Mouse (Mus musculus) adrenal gland, postnatal 4 days (tissue): ENCODE data around the gene Cpne1. TPM values are rescaled to one million over a fixed set of nuclear protein-coding genes. Genes with fewer than 3 reads are reported as not detected.
"Not testable (repeated sequence)": the region's sequence is repeated elsewhere in the genome, so short reads cannot be mapped to it uniquely, and the experiment has no call there.

Experiments used
- DNase-seq, 2 experiments: peaks; one replicate each; pipeline ENCODE4 v3.0.0; 2021 to 2022; ENCODE audit warnings: low spot score in 2 of 2, mixed read lengths in 2 of 2
- long read RNA-seq, 2 experiments: library from polyadenylated mRNA; stranded (forward); transcript quantifications; one replicate each; pipeline ENCODE4 v2.0.0; 2021
- total RNA-seq, 2 experiments: library from RNA; stranded (reverse); gene quantifications; 2 replicates each; pipeline ENCODE4 v1.2.3; 2021

Cpne1 gene
- 10 to 100 TPM; 25.5 to 27.7 TPM for total RNA-seq
- long read RNA-seq, experiment 1, transcript Cpne1-202 (16 exons, 3,441 nt), result major isoform, 6 of 20 reads
- long read RNA-seq, experiment 1, partial matches to known transcripts, result 6 of 20 reads
- long read RNA-seq, experiment 1, other reads (novel, unspliced or antisense), result 8 of 20 reads
- long read RNA-seq, experiment 2, transcript Cpne1-203 (17 exons, 3,492 nt), result minor isoform, 5 of 56 reads
- long read RNA-seq, experiment 2, transcript Cpne1-202 (16 exons, 3,441 nt), result major isoform, 22 of 56 reads
- long read RNA-seq, experiment 2, partial matches to known transcripts, result 18 of 56 reads
- long read RNA-seq, experiment 2, other reads (novel, unspliced or antisense), result 11 of 56 reads

DNA sequence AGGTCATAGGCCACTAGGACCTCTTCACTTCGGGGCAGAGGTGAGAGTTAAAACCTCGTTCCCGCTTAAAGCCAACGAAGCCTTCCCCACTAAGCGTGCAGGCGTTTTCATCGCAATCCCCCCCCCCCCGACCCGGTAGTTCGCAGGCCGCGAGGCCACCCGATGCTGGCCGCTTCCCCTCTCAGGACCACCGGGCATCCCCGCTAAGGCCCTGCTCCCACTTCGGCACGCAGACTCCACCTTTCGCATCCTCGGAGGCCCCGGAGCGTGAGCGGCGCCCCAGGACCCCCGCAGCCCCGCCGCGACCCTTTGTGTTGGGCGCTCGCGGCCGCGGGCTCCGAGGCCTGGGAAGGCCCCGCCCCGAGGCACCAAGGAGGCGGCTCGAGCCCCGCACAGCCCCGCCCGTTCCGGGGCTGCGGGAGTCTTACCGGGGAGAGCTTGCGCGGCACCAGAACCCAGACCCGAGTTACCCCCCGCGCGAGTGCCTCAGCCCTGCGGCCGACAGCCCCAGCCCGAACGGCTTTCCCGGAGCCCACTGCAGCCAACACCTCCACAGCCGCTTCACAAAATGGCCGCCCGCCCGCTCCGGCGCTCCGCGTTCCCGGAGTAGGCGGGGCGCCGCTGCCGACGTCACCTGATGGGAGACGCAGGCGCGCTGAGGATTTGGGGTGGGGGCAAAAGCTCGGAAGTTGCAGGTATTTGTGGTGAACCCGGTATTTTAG lies at the start of gene Cpne1, which contains the start of gene Rbm12:
TSS of gene Cpne1 (minus strand) at position 608 of the 722 bp plus-strand sequence.
TSS of gene Rbm12 (minus strand) at position 621 of the 722 bp plus-strand sequence.
- peak; percentile 83 to 87 for DNase-seq

DNA sequence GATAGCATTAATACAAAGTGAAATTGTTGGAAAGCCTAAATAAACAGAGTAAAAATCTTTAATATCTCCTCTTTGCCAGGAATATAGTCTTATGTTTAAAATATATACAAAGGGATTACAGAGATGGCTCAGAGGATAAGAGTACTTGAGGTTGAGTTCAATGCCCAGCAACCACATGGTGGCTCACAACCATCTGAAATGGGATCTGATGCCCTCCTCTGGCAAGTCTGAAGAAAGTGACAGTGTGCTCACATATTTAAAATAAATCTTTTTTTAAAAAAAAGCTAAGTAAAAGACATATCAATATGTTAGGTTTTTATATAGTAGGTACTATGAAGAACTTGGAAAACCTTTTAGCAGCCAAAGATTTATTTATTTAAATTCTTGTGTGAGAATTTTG lies 39.8 kb upstream of the Cpne1 start:
- DNase-seq, result no peak

DNA sequence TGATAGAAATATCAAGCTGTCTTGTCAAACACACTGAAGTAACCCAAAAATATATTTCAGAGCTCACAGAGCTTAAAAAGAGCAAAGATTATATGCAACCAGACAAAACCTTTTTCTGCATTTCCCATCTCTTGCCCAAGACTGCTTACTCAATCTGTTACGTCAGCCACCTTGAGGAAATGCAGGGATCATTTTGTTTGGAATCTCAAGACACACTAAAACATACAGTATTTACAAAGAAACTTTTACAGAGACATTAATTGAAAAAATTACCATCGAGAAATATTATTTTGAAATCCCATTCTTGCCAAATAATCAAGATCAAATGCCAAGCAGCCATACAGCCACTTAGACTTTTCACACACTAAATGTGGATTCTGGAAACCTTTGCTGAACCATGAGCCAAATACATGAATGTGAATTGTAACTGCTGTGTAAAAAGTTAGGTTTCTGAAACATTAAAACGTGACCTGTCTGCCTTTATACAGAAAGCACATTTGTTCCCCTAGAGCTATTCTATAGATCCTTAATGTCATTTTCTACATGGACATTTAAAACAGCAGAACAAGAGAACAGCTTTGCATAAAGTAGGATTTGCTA lies 35.7 kb upstream of the Cpne1 start:
- DNase-seq, result no peak

DNA sequence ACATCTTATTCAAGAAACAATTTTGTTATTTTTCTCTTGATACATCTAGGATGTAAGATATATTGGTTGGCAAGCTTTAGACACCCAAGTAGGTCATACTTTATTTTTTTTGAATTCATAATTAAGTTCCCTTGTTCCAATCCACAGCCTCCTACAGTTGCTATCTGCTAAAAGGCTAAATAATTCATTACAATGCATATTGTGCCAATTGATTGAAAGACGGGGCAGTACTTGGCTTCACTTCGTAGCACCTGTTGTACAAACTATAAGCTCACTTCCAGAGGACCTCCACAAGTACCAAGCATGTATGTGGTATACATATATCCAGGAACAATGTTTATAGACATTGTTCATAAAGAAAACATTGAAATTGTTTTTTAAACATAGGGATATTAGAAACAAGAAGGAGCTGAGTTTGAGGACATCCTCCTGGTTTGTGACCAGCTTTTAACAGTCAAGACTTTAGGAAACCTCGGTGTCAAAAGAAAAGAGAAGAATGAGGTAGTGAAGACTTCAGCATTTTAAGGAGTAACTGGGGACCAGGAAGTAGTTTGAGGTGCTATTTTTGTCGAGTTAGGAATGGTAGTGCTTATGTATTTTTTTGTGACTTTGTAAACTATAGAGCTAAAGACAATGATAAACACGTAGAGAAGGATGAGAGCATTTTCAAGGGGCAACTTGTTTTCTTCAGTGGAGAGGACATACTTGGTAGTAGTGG lies 34.7 kb upstream of the Cpne1 start:
- DNase-seq, result no peak

DNA sequence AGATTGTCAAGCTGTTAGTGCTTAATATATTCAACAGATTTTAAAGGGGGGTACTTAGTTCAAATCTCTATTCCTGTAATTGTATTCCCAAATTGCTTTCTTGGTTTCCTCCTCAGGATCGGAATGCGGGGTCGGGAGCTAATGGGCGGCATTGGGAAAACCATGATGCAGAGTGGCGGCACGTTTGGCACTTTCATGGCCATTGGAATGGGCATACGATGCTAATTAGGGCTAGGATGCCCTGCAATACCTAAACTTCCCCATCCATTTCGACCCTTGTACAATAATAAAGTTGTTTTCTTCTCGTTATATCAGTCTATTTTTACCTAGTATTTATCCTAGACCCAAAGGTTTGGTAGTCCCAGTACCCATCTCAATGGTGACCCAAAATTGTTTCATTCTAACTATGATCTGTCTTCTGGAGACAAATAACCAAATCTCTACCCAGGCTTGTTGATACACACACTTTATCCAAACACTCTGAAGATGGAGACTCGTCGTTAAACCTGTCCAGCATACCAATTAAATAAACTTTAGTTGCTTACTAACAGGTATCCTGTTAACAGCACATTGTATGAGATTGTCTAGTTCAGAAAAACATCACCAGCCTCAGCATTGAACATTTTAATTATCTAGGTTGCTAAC lies 33.8 kb upstream of the Cpne1 start:
- DNase-seq, result no peak

DNA sequence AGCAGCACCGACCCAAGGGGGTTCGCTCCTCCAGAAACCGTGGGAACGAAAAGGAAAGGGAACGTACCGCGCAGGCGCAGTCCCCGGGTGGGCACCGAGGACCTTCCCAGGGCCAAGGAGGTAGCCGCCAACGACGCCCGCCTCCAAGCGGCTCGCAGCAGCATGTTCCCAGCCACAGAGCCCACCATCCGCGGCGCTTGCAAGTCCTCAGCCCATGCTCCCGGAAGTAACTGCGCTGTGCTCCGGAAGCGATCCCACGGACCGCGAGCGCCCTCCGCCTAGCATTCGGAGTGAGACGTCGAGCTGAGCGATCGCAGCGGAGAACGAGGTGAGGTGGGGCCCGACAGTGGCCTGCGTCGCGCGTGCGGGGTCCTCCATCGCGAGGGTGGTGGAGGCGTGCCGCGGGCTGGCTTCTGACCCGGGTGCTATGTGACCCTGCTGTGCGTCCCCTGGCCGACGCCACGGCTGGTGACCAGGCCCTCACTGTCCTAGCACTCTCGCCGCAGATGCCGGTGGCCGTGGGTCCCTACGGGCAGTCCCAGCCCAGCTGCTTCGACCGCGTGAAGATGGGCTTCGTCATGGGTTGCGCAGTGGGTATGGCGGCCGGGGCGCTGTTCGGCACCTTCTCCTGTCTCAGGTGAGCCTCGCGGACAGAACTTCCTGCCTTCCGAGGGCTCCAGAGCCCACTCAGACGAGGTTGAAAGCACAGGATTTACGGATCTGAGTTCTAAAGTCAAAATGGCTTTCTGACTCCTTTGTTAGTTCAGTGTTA lies 32.4 kb upstream of the Cpne1 start, which contains the start of the genes Romo1 and Nfs1:
TSS of gene Romo1 (plus strand) at position 87 of the 772 bp plus-strand sequence.
TSS of gene Nfs1 (minus strand) at position 234 of the 772 bp plus-strand sequence.
- peak; percentile 85 to 89 for DNase-seq

DNA sequence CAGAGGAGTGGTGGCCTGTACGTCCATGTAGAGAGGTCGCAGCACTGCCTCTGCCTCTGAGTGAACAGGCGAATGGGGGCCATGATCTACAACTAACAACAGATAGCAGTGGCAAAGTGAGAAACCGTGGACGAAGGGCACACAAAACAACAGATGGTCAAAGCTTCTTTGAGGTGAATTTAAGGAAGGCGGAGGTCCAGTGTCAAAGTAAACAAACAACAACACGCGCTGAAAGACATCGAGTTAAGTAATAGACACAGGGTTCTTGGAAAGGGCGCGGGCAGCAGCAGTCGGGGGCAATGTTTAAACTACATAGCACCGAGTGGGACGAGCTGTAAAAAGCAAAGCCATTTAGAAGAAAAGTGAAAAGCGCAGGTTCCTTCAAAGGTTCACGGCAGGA lies 31.6 kb upstream of the Cpne1 start:
- no peak for DNase-seq

DNA sequence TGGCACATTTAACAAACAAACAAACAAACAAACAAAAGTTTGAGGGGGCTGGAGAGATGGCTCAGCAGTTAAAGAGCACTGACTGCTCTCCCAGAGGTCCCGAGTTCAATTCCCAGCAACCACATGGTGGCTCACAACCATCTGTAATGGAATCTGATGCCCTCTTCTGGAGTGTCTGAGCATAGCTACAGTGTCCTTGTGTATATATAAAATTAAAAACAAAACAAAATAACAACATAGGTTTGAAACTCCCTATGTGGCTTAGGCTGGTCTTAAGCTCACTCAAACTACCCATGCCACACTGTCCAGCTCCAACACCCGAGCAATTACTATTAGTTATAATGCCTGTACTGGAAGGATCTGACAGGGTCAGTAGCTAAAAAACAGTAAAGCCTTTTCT lies 31.1 kb upstream of the Cpne1 start:
- no peak for DNase-seq

DNA sequence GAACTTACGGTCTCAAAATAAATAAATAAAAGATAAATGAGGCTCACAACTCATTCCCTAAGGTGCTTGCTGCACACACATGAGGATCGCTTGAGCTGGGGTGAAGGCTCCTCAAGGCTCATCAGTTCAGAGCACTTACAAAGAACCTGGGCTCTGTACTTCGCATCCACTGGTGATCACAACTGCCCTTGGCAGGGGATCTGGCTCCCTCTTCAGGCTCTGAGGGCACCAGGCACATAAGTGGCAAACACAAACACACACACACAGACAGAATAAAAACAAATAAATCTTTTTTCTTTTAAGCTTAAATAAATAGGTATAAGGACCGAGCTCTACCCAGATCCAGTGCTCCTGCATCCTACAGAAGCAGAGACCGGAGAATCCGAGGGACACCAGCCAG lies 23.9 kb upstream of the Cpne1 start:
- no peak for DNase-seq

DNA sequence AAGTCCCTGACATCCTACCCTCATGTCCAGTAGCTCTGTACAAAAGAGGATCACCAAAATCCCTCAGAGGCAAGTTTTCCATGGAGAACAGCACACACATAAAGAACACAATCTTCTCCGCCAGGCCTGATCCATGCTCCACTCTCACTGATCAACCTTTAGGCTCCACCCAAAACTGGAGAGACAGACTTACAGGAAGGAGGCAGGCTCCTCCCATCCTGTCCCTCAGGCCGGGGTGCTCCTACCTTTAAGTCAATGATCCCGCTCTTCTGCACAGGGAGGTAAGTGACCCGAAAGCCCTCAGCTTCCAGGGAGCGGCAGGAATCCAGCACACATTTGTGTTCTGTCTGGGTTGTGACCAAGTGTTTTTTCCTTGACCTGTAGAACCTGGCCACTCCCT lies 22.4 kb upstream of the Cpne1 start:
- no peak for DNase-seq

DNA sequence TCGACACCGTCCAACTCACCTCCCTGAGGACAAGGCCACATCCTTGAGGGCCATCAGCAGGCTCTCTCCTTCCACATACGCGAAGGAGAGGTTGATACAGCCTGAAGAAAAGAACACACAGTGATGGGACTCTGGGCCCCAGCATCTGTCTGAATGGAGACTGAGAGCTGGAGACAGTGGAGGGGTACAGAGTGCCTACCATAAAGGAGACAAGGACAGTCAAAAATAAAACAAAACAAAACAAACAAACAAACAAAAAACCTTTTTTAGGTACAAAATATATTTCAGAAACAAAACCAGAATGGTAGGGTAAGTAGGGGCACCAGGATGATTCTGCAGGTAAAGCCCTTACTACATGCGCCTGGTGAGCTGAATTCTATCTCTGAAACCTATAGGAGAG lies 15.2 kb upstream of the Cpne1 start, which contains the start of gene Gm28036:
TSS of gene Gm28036 (minus strand) at position 101 of the 400 bp plus-strand sequence.
- DNase-seq, result no peak

DNA sequence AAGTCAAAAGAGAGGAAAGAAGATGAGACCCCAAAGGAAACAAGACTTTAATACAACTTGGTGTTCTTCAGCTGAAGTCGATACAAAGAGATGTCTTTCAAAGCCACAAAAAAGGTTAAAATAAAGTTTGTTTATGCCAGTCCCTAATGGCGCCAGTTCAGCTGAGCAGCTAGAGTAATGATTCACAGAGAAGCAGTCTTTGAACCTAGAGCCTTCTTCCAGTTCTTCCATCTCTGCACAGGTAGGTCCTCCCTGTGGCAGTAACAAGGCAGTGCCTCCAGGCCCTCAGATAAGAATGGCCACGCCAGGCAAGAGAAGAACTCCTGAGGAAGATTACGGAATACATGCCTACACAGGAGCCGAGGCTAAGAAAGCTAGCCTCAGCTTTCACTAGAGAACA lies 12.0 kb upstream of the Cpne1 start:
- DNase-seq, result no peak

DNA sequence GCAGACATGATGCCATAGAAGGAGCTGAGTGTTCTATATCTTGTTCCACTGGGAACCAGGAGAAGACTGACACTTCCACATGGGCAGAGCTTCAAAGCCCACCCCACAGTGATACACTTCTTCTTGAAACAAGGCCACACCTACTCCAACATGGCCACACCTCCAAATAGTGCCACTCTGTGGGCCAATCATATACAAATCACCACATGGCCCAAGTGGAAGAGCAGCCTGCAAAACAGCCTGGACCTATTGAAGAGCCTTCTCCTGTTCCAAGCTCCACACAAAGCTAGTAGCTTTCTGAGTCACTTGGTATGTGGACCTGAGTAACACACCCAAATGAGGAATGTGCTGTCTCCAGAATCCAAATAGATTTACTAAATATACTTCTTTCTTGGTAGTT lies 7.8 kb upstream of the Cpne1 start:
- DNase-seq, result no peak

DNA sequence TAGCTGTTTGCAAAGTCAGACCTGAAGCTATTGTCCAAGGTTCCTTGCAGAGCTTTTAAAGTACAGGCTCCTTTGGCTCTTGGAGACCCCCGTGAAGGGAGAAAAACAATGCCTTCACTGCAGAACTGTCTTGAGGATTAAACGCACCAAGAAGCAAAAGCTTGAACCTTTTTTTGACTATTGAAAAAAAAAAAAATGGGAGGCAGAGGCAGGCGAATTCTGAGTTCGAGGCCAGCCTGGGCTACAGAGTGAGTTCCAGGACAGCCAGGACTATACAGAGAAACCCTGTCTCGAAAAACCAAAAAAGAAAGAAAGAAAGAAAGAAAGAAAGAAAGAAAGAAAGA lies 287 bp upstream of the Cpne1 start:
- DNase-seq, result not testable (repeated sequence)

DNA sequence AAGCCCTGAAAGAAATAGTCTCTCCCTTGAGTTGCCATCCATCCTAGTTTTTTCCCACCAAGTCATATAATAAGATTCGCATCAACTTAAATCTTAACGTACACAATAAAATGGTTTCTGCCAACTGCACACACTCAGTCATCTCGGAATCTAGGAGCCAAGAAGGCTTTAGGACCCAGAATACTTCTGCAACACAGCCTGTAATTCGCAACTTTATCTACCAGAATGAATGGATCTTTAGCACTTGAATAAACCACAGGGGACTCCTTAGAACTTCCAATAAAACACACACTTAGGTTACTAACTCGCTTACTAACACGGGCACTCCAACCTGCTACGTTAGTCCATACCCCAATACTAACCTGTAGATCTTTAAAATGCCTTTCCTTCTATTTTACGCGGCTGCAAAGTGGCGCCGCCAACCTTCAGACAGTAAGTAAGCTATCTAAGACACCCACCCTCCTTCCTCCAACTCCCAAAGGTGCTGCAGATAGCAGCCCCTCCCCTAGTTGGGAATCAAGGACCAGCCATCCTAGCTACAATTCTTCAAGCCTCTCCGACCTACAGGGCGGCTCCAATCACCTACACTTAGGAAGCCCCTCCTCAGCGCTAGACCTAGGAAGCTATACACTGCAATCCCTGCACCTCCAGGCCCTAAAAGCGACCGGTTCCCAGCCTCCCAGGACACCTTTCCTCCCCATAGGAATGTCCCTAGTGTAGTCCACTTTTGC lies 973 bp downstream of the Cpne1 start:
- no peak for DNase-seq

DNA sequence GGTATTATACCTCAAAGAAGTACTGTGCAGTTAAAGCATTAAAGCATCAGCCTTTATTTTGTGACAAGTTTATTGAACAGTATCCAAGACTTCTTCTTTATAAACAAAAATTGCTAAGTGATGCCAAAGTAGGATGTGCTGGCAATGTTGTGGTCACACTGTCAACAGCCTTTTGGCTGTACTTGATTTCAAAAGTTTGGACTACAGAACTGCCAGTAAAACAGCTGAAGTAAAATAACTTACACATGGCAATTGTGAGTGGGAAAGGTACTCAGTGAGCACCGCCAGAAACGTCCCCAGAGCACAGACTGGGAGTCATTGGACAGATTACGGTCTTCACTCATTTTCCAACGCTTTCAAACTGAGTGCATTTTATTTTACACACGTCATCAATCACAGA lies 19.8 kb downstream of the Cpne1 start:
- no peak for DNase-seq

DNA sequence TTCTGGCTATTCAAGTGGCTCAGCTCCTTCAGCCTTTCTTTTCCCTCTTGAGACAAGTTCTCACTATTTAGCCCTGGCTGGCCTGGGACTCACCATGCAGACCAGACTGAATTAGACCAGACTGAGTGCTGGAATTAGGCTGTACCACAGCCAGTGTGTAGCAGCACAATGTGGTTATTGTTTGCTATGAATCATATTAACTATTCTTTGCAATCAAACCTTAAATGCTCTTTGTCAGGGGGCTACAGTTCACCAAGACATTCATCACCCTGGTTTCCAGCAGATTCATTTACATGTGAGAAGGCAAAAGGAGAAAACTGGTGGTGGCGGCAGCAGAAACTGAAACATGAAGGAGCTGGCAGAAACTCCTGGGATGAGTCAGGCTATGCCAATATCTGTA lies 22.0 kb downstream of the Cpne1 start:
- DNase-seq, result no peak

DNA sequence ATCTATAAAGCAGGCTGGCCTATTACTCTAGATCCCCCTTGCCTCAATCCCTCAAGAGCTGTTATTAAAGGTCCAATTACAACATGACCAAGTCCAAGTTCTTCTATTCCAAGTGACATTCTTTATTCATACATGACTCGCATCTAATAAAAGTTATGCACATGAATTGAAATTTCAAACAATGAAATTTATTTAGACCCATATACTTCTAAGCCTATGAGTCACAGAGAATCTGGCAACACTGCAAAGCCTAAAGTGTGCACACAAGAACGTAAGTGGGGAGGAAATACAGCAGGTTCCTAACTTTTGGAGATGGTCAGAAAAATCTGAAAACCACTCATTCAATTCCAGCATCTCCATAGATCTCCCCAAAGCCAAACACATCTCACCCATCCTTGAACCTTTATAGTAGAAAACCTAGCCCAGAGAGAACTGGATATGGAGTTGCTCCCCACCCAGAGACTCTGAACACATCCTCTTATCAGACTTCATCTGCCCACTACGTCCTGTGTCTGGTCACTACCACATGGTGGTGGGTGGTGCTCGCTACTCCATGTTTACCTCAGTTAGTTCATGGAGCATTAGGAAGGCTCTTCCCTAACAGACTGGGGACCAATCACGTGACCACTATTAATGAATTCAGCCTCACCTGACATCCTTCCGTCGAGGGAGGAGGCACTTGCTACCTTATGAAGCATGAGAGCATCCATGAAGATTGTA lies 24.2 kb downstream of the Cpne1 start:
- no peak for DNase-seq

DNA sequence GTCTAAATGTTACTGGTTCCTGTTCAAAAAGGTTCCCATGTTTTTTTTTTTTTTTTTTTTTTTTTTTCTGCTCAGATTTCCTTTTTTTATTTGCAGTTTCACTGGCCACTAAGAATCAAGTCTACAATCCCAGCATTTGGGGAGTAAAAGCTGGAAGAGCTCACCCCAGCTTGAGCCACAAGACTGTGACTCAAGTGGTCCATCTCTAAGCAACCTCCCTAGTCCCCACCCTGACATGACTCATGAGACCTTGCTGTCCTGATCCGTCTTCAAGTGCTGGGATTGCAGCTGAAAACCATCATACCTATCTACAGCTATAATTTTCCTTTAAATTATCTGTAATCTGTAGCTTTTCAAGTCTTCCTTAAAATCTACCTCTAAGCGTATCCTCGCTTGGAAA lies 27.2 kb downstream of the Cpne1 start:
- no peak for DNase-seq
